Mouse (Mus musculus): ENCODE measurements around the gene Gpx4. TPM values are rescaled to one million over a fixed set of nuclear protein-coding genes. Genes with fewer than 3 reads are reported as not detected.
"Not testable (repeated sequence)": the region's sequence is repeated elsewhere in the genome, so short reads cannot be mapped to it uniquely, and the experiment has no call there.

Gene Gpx4
- polyA plus RNA-seq, 1 experiment from 2014 or later, result 515 TPM

- H3K4me2 ChIP-seq (ENCODE audit: low read depth, low read length); ATAC-seq (replicated peaks; ENCODE audit: insufficient number of reproducible peaks, low FRiP score, low TSS enrichment, low read depth); DNase-seq (ENCODE audit: low spot score); H3K27ac ChIP-seq (replicated peaks; ENCODE audit: low read depth, low read length); H3K36me3 ChIP-seq (replicated peaks; ENCODE audit: control insufficient read depth, insufficient read depth, low read depth, low read length); H3K4me1 ChIP-seq (ENCODE audit: control insufficient read depth, insufficient read depth, low read length); H3K27me3 ChIP-seq (ENCODE audit: control insufficient read depth, insufficient read depth, low read length); H3K4me3 ChIP-seq (ENCODE audit: low read depth, low read length); H3K9me3 ChIP-seq (replicated peaks; ENCODE audit: control insufficient read depth, low read length); H3K9ac ChIP-seq (replicated peaks; ENCODE audit: low read length): not testable (repeated sequence)
- WGBS, result 87% methylated on average over 2 of the region's 4 CpGs
These were observed 1.6 kb upstream of the Gpx4 start for GRCm38 (mm10) chr10:80045364-80045763.

GRCm38 (mm10) chr10:80045766-80046165 lies 1.2 kb upstream of the Gpx4 start:
- Histone ChIP-seq H3K36me3 (replicated peaks; ENCODE audit: control insufficient read depth, insufficient read depth, low read depth, low read length) (no peaks in the 10 kb centered on the region), H3K4me3 (ENCODE audit: low read depth, low read length) (no peak overlapping the region), H3K9ac (replicated peaks; ENCODE audit: low read length) (no peak overlapping the region), H3K4me1 (ENCODE audit: control insufficient read depth, insufficient read depth, low read length) (no peaks in the 10 kb centered on the region), H3K27me3 (ENCODE audit: control insufficient read depth, insufficient read depth, low read length) (no peaks in the 10 kb centered on the region), H3K27ac (replicated peaks; ENCODE audit: low read depth, low read length) (no peak overlapping the region), H3K4me2 (ENCODE audit: low read depth, low read length) (no peak overlapping the region), H3K9me3 (replicated peaks; ENCODE audit: control insufficient read depth, low read length) (no peaks in the 10 kb centered on the region)
- ATAC-seq (replicated peaks; ENCODE audit: insufficient number of reproducible peaks, low FRiP score, low TSS enrichment, low read depth), result no peak
- DNase-seq (ENCODE audit: low spot score), result no peak
- WGBS, result 82% methylated on average over 5 of the region's 5 CpGs

GRCm38 (mm10) chr10:80048396-80048795 lies 1.4 kb downstream of the Gpx4 start:
- Histone ChIP-seq H3K4me2 (ENCODE audit: low read depth, low read length) (no peak overlapping the region), H3K4me1 (ENCODE audit: control insufficient read depth, insufficient read depth, low read length) (0 out of 2 replicates have a peak, but pooled peaks cover 3% of the 10 kb centered on the region), H3K9me3 (replicated peaks; ENCODE audit: control insufficient read depth, low read length) (no peaks in the 10 kb centered on the region), H3K27me3 (ENCODE audit: control insufficient read depth, insufficient read depth, low read length) (no peaks in the 10 kb centered on the region), H3K36me3 (replicated peaks; ENCODE audit: control insufficient read depth, insufficient read depth, low read depth, low read length) (no peaks in the 10 kb centered on the region), H3K4me3 (ENCODE audit: low read depth, low read length) (no peak overlapping the region), H3K9ac (replicated peaks; ENCODE audit: low read length) (no peak overlapping the region), H3K27ac (replicated peaks; ENCODE audit: low read depth, low read length) (0 out of 2 replicates have a peak overlapping the region, but pooled peaks have one; percentile 9)
- ATAC-seq (replicated peaks; ENCODE audit: insufficient number of reproducible peaks, low FRiP score, low TSS enrichment, low read depth) (no peak), DNase-seq (ENCODE audit: low spot score) (no peak)
- WGBS, result 10% methylated on average over 5 of the region's 5 CpGs

GRCm38 (mm10) chr10:80048834-80049233 lies 1.9 kb downstream of the Gpx4 start:
- H3K9ac ChIP-seq (replicated peaks; ENCODE audit: low read length), result no peak overlapping the region
- no peaks in the 10 kb centered on the region for H3K27me3 ChIP-seq (ENCODE audit: control insufficient read depth, insufficient read depth, low read length)
- no peaks in the 10 kb centered on the region for H3K9me3 ChIP-seq (replicated peaks; ENCODE audit: control insufficient read depth, low read length)
- H3K4me3 ChIP-seq (ENCODE audit: low read depth, low read length), result no peak overlapping the region
- no peak for ATAC-seq (replicated peaks; ENCODE audit: insufficient number of reproducible peaks, low FRiP score, low TSS enrichment, low read depth)
- H3K4me2 ChIP-seq (ENCODE audit: low read depth, low read length), result no peak overlapping the region
- no peak overlapping the region for H3K27ac ChIP-seq (replicated peaks; ENCODE audit: low read depth, low read length)
- no peak for DNase-seq (ENCODE audit: low spot score)
- 64% methylated on average over 3 of the region's 3 CpGs for WGBS
- 0 out of 2 replicates have a peak, but pooled peaks cover 3% of the 10 kb centered on the region for H3K4me1 ChIP-seq (ENCODE audit: control insufficient read depth, insufficient read depth, low read length)
- H3K36me3 ChIP-seq (replicated peaks; ENCODE audit: control insufficient read depth, insufficient read depth, low read depth, low read length), result no peaks in the 10 kb centered on the region

GRCm38 (mm10) chr10:80050244-80050643 lies 3.3 kb downstream of the Gpx4 start:
- WGBS, result 22% methylated on average over 6 of the region's 6 CpGs
- peaks cover 3% of the 10 kb centered on the region; the same call in 1 of the 2 replicates for H3K4me1 ChIP-seq (ENCODE audit: control insufficient read depth, insufficient read depth, low read length)
- no peak for ATAC-seq (replicated peaks; ENCODE audit: insufficient number of reproducible peaks, low FRiP score, low TSS enrichment, low read depth)
- H3K36me3 ChIP-seq (replicated peaks; ENCODE audit: control insufficient read depth, insufficient read depth, low read depth, low read length), result no peaks in the 10 kb centered on the region
- H3K27me3 ChIP-seq (ENCODE audit: control insufficient read depth, insufficient read depth, low read length), result no peaks in the 10 kb centered on the region
- no peaks in the 10 kb centered on the region for H3K9me3 ChIP-seq (replicated peaks; ENCODE audit: control insufficient read depth, low read length)
- H3K9ac ChIP-seq (replicated peaks; ENCODE audit: low read length), result no peak overlapping the region; the same call in 1 of the 2 replicates
- DNase-seq (ENCODE audit: low spot score), result no peak
- no peak overlapping the region for H3K27ac ChIP-seq (replicated peaks; ENCODE audit: low read depth, low read length)
- no peak overlapping the region for H3K4me3 ChIP-seq (ENCODE audit: low read depth, low read length)
- no peak overlapping the region for H3K4me2 ChIP-seq (ENCODE audit: low read depth, low read length)

GRCm38 (mm10) chr10:80050885-80051617 lies 4.1 kb downstream of the Gpx4 start:
- Histone ChIP-seq H3K9me3 (replicated peaks; ENCODE audit: control insufficient read depth, low read length) (no peaks in the 10 kb centered on the region), H3K4me2 (ENCODE audit: low read depth, low read length) (no peak overlapping the region), H3K27ac (replicated peaks; ENCODE audit: low read depth, low read length) (no peak overlapping the region), H3K27me3 (ENCODE audit: control insufficient read depth, insufficient read depth, low read length) (no peaks in the 10 kb centered on the region), H3K4me3 (ENCODE audit: low read depth, low read length) (no peak overlapping the region), H3K4me1 (ENCODE audit: control insufficient read depth, insufficient read depth, low read length) (peaks cover 3% of the 10 kb centered on the region; the same call in 1 of the 2 replicates), H3K9ac (replicated peaks; ENCODE audit: low read length) (0 out of 2 replicates have a peak overlapping the region, but pooled peaks have one; percentile 34), H3K36me3 (replicated peaks; ENCODE audit: control insufficient read depth, insufficient read depth, low read depth, low read length) (no peaks in the 10 kb centered on the region)
- DNase-seq (ENCODE audit: low spot score) (no peak), ATAC-seq (replicated peaks; ENCODE audit: insufficient number of reproducible peaks, low FRiP score, low TSS enrichment, low read depth) (no peak)
- WGBS, result 19% methylated on average over 15 of the region's 15 CpGs

GRCm38 (mm10) chr10:80051618-80052373 lies 4.8 kb downstream of the Gpx4 start:
- DNase-seq (ENCODE audit: low spot score) (no peak), ATAC-seq (replicated peaks; ENCODE audit: insufficient number of reproducible peaks, low FRiP score, low TSS enrichment, low read depth) (no peak)
- Histone ChIP-seq H3K4me3 (ENCODE audit: low read depth, low read length) (no peak overlapping the region), H3K4me2 (ENCODE audit: low read depth, low read length) (no peak overlapping the region), H3K9ac (replicated peaks; ENCODE audit: low read length) (no peak overlapping the region; the same call in 1 of the 2 replicates), H3K9me3 (replicated peaks; ENCODE audit: control insufficient read depth, low read length) (no peaks in the 10 kb centered on the region), H3K36me3 (replicated peaks; ENCODE audit: control insufficient read depth, insufficient read depth, low read depth, low read length) (peaks cover 2% of the 10 kb centered on the region), H3K27me3 (ENCODE audit: control insufficient read depth, insufficient read depth, low read length) (no peaks in the 10 kb centered on the region), H3K27ac (replicated peaks; ENCODE audit: low read depth, low read length) (no peak overlapping the region), H3K4me1 (ENCODE audit: control insufficient read depth, insufficient read depth, low read length) (peaks cover 3% of the 10 kb centered on the region; the same call in 1 of the 2 replicates)
- 27% methylated on average over 14 of the region's 14 CpGs for WGBS

GRCm38 (mm10) chr10:80052374-80052764 lies 5.4 kb downstream of the Gpx4 start:
- DNase-seq (ENCODE audit: low spot score) (no peak), ATAC-seq (replicated peaks; ENCODE audit: insufficient number of reproducible peaks, low FRiP score, low TSS enrichment, low read depth) (no peak)
- Histone ChIP-seq H3K9ac (replicated peaks; ENCODE audit: low read length) (no peak overlapping the region; the same call in 1 of the 2 replicates), H3K4me3 (ENCODE audit: low read depth, low read length) (no peak overlapping the region), H3K4me2 (ENCODE audit: low read depth, low read length) (no peak overlapping the region), H3K36me3 (replicated peaks; ENCODE audit: control insufficient read depth, insufficient read depth, low read depth, low read length) (peaks cover 6% of the 10 kb centered on the region), H3K9me3 (replicated peaks; ENCODE audit: control insufficient read depth, low read length) (no peaks in the 10 kb centered on the region), H3K4me1 (ENCODE audit: control insufficient read depth, insufficient read depth, low read length) (peaks cover 3% of the 10 kb centered on the region; the same call in 1 of the 2 replicates), H3K27ac (replicated peaks; ENCODE audit: low read depth, low read length) (no peak overlapping the region), H3K27me3 (ENCODE audit: control insufficient read depth, insufficient read depth, low read length) (no peaks in the 10 kb centered on the region)
- WGBS, result 87% methylated on average over 5 of the region's 5 CpGs

Data from embryonic facial prominence, embryonic 11.5 days (tissue).